Mouse (Mus musculus) stomach, embryonic 16.5 days (tissue): Measurements from ENCODE around the gene Ndufs3. TPM values are rescaled to one million over a fixed set of nuclear protein-coding genes. Genes with fewer than 3 reads are reported as not detected.

ENCODE experiments used
- ATAC-seq: fragments of 200-750 bp; cut with Nextera tagmentation; 2 replicates; pipeline ENCODE4 v1.8.0; 2017; ENCODE audit warnings: moderate number of reproducible peaks, moderate TSS enrichment; ENCODE audit not compliant: insufficient read depth, low FRiP score
- H3K27ac ChIP-seq: fragments of 300-500 bp; sonication (generic); 2 replicates; pipeline ENCODE4 v1.5.1; 2014; ENCODE audit warnings: low read length
- H3K27me3 ChIP-seq: fragments of 300-500 bp; sonication (generic); 2 replicates; pipeline ENCODE4 v1.6.1; 2014; ENCODE audit warnings: low read length, control low read depth, mixed read lengths; ENCODE audit not compliant: control insufficient read depth, insufficient read depth
- H3K36me3 ChIP-seq: fragments of 300-500 bp; sonication (generic); 2 replicates; pipeline ENCODE4 v1.6.1; 2014; ENCODE audit warnings: low read length; ENCODE audit not compliant: control insufficient read depth, insufficient read depth
- H3K4me1 ChIP-seq: fragments of 300-500 bp; sonication (generic); 2 replicates; pipeline ENCODE4 v1.6.1; 2014; ENCODE audit warnings: low read length, control low read depth, mixed read lengths; ENCODE audit not compliant: control insufficient read depth, insufficient read depth
- H3K4me2 ChIP-seq: fragments of 300-500 bp; sonication (generic); 2 replicates; pipeline ENCODE4 v1.6.1; 2014; ENCODE audit warnings: low read depth, low read length, mixed read lengths
- H3K4me3 ChIP-seq: fragments of 300-500 bp; sonication (generic); replicated peaks from 2 replicates; pipeline ENCODE4 v1.5.1; 2014; ENCODE audit warnings: mild to moderate bottlenecking, low read length
- H3K9ac ChIP-seq: fragments of 300-500 bp; sonication (generic); 2 replicates; pipeline ENCODE4 v1.6.1; 2014; ENCODE audit warnings: low read length
- H3K9me3 ChIP-seq: fragments of 300-500 bp; sonication (generic); replicated peaks from 2 replicates; pipeline ENCODE4 v1.6.1; 2016; ENCODE audit warnings: low read length, control low read depth; ENCODE audit not compliant: control insufficient read depth
- WGBS: fragments of 180-500 bp; shearing (Covaris S2); extraction: QIAGEN DNeasy Blood & Tissue Kit; methylation state at CpG from one replicate; pipeline ENCODE4 v1.1.7; 2014; 5-methylcytosine and 5-hydroxymethylcytosine counted together
- polyA plus RNA-seq: library from polyadenylated mRNA; unstranded; fragments of >200 nt; fragmentation: Nextera tagmentation; extraction: Ambion mirVana; gene quantifications from 2 replicates; pipeline ENCODE4 v1.2.1, GENCODE M21; 2015

The Ndufs3 gene
- polyA plus RNA-seq, 1 experiment from 2014 or later = 234 TPM

GRCm38 (mm10) chr2:90932273-90932672, 27.6 kb upstream of the Ndufs3 start:
- Histone ChIP-seq H3K9ac (no peak overlapping the region), H3K27ac (no peak overlapping the region), H3K9me3 (no peaks in the 10 kb centered on the region), H3K27me3 (no peaks in the 10 kb centered on the region), H3K4me1 (no peaks in the 10 kb centered on the region), H3K4me2 (no peak overlapping the region), H3K36me3 (no peaks in the 10 kb centered on the region), H3K4me3 (no peak overlapping the region)
- ATAC-seq = no peak
- 54% methylated on average over 2 of the region's 2 CpGs for WGBS

GRCm38 (mm10) chr2:90931829-90932228, 27.2 kb upstream of the Ndufs3 start:
- H3K4me2 ChIP-seq = no peak overlapping the region
- H3K27ac ChIP-seq = no peak overlapping the region
- H3K9me3 ChIP-seq = no peaks in the 10 kb centered on the region
- no peaks in the 10 kb centered on the region for H3K4me1 ChIP-seq
- no peaks in the 10 kb centered on the region for H3K27me3 ChIP-seq
- H3K9ac ChIP-seq = no peak overlapping the region
- no peak for ATAC-seq
- 42% methylated on average over 8 of the region's 8 CpGs for WGBS
- no peaks in the 10 kb centered on the region for H3K36me3 ChIP-seq
- H3K4me3 ChIP-seq = no peak overlapping the region

GRCm38 (mm10) chr2:90928566-90928965, 23.9 kb upstream of the Ndufs3 start:
- Histone ChIP-seq H3K9me3 (no peaks in the 10 kb centered on the region), H3K4me1 (no peaks in the 10 kb centered on the region), H3K27me3 (no peaks in the 10 kb centered on the region), H3K27ac (no peak overlapping the region), H3K4me3 (no peak overlapping the region), H3K36me3 (no peaks in the 10 kb centered on the region), H3K4me2 (no peak overlapping the region), H3K9ac (no peak overlapping the region)
- no peak for ATAC-seq
- WGBS = 79% methylated on average over 13 of the region's 13 CpGs

- H3K9me3 ChIP-seq = no peaks in the 10 kb centered on the region
- no peak for ATAC-seq
- no peak overlapping the region for H3K9ac ChIP-seq
- no peaks in the 10 kb centered on the region for H3K36me3 ChIP-seq
- no peaks in the 10 kb centered on the region for H3K27me3 ChIP-seq
- no peaks in the 10 kb centered on the region; the same call in 1 of the 2 replicates for H3K4me1 ChIP-seq
- no peak overlapping the region for H3K4me3 ChIP-seq
- H3K27ac ChIP-seq = no peak overlapping the region
- no peak overlapping the region for H3K4me2 ChIP-seq
- WGBS = 88% methylated on average over 2 of the region's 2 CpGs
Measured at GRCm38 (mm10) chr2:90922636-90923035, 18.0 kb upstream of the Ndufs3 start.

GRCm38 (mm10) chr2:90921178-90921577, 16.6 kb upstream of the Ndufs3 start:
- 77% methylated on average over 1 of the region's 1 CpGs for WGBS
- H3K4me2 ChIP-seq = no peak overlapping the region
- peak overlapping the region; percentile 18; the same call in 1 of the 2 replicates for H3K27ac ChIP-seq
- peaks cover 5% of the 10 kb centered on the region for H3K4me1 ChIP-seq
- no peak overlapping the region for H3K4me3 ChIP-seq
- no peaks in the 10 kb centered on the region for H3K36me3 ChIP-seq
- no peak overlapping the region for H3K9ac ChIP-seq
- no peaks in the 10 kb centered on the region for H3K27me3 ChIP-seq
- ATAC-seq = no peak
- no peaks in the 10 kb centered on the region for H3K9me3 ChIP-seq

GRCm38 (mm10) chr2:90917999-90918698, 13.5 kb upstream of the Ndufs3 start:
- WGBS = 7% methylated on average over 15 of the region's 16 CpGs
- H3K4me1 ChIP-seq = peaks cover 12% of the 10 kb centered on the region
- peak overlapping the region; percentile 96 for H3K27ac ChIP-seq
- peak; percentile 69 for ATAC-seq
- peak overlapping the region; percentile 91 for H3K4me2 ChIP-seq
- H3K9me3 ChIP-seq = no peaks in the 10 kb centered on the region
- no peaks in the 10 kb centered on the region for H3K27me3 ChIP-seq
- H3K36me3 ChIP-seq = no peaks in the 10 kb centered on the region
- H3K9ac ChIP-seq = peak overlapping the region; percentile 99
- H3K4me3 ChIP-seq = peak overlapping the region; percentile 79

DNA sequence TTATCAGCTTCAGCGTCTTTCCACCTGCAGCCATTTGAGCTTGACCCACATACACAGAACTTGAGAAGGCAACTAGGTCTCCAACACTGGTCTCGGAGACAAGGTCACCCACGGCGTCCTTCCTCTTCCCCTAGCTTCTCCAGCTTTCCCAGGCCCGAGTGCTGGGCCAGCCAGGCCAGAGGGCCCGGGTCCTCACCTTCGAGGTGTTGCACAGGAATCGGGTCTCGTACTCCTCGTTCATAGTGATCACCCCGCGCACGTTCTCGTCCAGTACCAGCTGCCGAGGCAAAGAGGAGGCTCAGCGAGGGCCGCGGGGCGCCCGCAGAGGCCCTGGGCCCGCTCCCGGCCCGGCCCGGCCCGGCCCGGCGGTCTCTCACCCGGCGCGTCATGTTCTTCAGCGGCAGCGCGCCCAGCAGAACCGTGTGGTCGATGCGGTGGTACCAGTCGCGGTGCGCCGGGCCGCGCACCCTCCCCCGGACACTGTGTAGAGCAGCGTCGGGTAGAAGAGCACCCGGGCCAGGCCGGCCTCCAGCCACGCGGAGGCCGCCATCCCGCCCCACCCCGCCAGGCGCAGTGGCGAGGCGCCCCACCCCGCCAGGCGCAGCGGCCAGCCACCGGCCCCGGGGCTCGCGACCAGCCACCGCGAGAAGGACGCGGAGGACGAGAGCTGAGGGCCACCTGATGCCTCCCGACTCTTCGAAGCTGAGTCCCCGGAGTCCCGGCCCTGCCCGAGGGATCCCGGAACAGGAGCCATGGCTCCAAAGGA, 12.8 kb upstream of the Ndufs3 start:
- ATAC-seq = peak; percentile 85
- Histone ChIP-seq H3K27me3 (no peaks in the 10 kb centered on the region), H3K4me1 (peaks cover 12% of the 10 kb centered on the region), H3K27ac (peak overlapping the region; percentile 96), H3K4me2 (peak overlapping the region; percentile 91), H3K9me3 (no peaks in the 10 kb centered on the region), H3K9ac (peak overlapping the region; percentile 99), H3K36me3 (no peaks in the 10 kb centered on the region), H3K4me3 (peak overlapping the region; percentile 79)
- WGBS = under 1% methylated on average over 73 of the region's 73 CpGs

DNA sequence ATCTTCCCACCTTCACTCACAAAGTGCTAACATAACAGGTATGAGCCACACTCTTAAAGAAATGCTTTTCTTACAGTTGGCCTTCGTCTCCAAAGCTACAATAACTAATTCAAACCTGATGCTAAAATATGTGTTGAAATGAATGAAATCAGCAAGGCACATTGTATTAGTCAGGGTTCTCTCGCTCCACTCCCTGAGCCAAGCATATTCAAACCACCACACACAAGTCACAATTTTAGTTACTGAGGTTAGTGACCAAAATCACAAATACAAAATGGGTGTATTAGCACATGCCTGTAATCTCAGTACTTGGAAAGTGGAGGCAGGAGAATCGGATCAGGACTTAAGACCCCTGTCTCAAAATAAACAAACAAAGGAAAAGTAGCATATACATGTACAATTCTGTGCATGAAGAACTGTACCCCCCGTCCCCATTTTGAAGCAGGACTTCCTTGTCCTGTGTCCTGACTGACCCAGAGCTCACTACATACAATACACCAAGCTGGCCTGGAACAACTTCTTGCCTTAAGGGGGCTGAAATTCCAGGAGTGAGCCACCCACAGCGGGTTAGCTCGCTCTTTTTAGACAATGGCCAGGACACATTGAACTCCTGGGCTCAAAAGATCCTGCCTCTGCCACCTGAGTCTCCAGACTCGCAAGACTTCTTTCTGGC, 12.1 kb upstream of the Ndufs3 start:
- no peak for ATAC-seq
- Histone ChIP-seq H3K4me1 (peaks cover 12% of the 10 kb centered on the region), H3K9me3 (no peaks in the 10 kb centered on the region), H3K27me3 (no peaks in the 10 kb centered on the region), H3K27ac (peak overlapping the region; percentile 96), H3K36me3 (no peaks in the 10 kb centered on the region), H3K4me3 (peak overlapping the region; percentile 79), H3K9ac (peak overlapping the region; percentile 99), H3K4me2 (peak overlapping the region; percentile 91)
- WGBS = 21% methylated on average over 7 of the region's 7 CpGs

- no peak overlapping the region for H3K4me3 ChIP-seq
- H3K4me2 ChIP-seq = peak overlapping the region; percentile 91; the same call in 1 of the 2 replicates
- peaks cover 12% of the 10 kb centered on the region for H3K4me1 ChIP-seq
- WGBS = 46% methylated on average over 1 of the region's 1 CpGs
- H3K27ac ChIP-seq = no peak overlapping the region
- no peak for ATAC-seq
- 0 out of 2 replicates have a peak overlapping the region, but pooled peaks have one; percentile 99 for H3K9ac ChIP-seq
- H3K27me3 ChIP-seq = no peaks in the 10 kb centered on the region
- no peaks in the 10 kb centered on the region for H3K36me3 ChIP-seq
- no peaks in the 10 kb centered on the region for H3K9me3 ChIP-seq
Measured at GRCm38 (mm10) chr2:90915516-90915915, 10.9 kb upstream of the Ndufs3 start.
